In the genomic region with DNA sequence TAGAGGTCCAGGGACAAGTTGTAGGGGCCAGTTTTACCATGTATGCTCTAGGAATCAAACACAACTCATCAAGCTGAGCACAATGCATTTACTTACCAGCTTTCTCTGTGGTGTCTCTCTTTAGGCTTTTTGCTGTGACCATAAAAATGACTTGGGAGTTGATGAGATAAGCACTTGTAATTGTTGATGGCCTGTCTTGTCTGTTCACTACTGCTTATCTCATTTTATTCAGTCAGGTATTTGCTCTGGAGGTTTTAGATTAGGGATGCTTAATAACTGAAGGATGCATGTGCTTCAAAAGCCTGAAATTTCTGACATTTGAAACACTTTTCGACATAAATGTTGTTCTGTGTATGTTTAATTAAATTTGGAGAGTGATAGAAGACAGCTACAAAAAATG, we compare ENCODE assay signal across 14 mouse cellular contexts.
"Had no signal": no experiment of that assay in that cellular context is flagged by ENCODE, and none has a peak within 500 bp of the region (broad histone marks: within the 10 kb centered on the region; RNA-seq: fewer than 3 reads in every experiment).

No protein-coding gene starts in this region.

- DNase-seq: kidney, postnatal 14 days; lung, adult 2 months; lung, postnatal 36 days; retina, postnatal 1 day; thymus, postnatal 36 days had no signal

- H3K4me2 ChIP-seq: midbrain, embryonic 12.5 days; neural tube, embryonic 13.5 days; stomach, embryonic 15.5 days had no signal

- H3K27ac ChIP-seq: limb, embryonic 10.5 days; midbrain, embryonic 12.5 days; neural tube, embryonic 13.5 days; stomach, embryonic 15.5 days had no signal

- H3K4me1 ChIP-seq: limb, embryonic 10.5 days; megakaryocyte, embryonic 14.5 days; midbrain, embryonic 12.5 days; neural tube, embryonic 13.5 days; stomach, embryonic 15.5 days had no signal

- H3K9me3 ChIP-seq: limb, embryonic 10.5 days; megakaryocyte, embryonic 14.5 days; midbrain, embryonic 12.5 days; neural tube, embryonic 13.5 days; stomach, embryonic 15.5 days had no signal

- ATAC-seq: inflammation-experienced regulatory T-cells, adult 6 months; intestine, postnatal 0 days; lung, postnatal 0 days; midbrain, embryonic 16.5 days had no signal

- H3K9ac ChIP-seq: midbrain, embryonic 12.5 days; neural tube, embryonic 13.5 days; stomach, embryonic 15.5 days had no signal

- H3K27me3 ChIP-seq: megakaryocyte, embryonic 14.5 days; midbrain, embryonic 12.5 days; neural tube, embryonic 13.5 days; stomach, embryonic 15.5 days had no signal

- H3K4me3 ChIP-seq: limb, embryonic 10.5 days; megakaryocyte, embryonic 14.5 days; midbrain, embryonic 12.5 days; neural tube, embryonic 13.5 days; stomach, embryonic 15.5 days had no signal
